Comparison of ENCODE assay signal across 14 mouse cellular contexts in genomic region chr6:93168526-93168925, GRCm38 (mm10).
A peak's percentile ranks its signal among the peaks of the same experiment; 100 is the strongest.
DNase-seq lines count a peak whose midpoint lies in the region; ATAC-seq and TF ChIP-seq lines count a peak whose summit lies in the region.
"Had no signal": no experiment of that assay in that cellular context is flagged by ENCODE, and none has a peak within 500 bp of the region (broad histone marks: within the 10 kb centered on the region; RNA-seq: fewer than 3 reads in every experiment).

No protein-coding gene starts in this region.

- 61% methylated on average over 5 of the region's 5 CpGs for WGBS in intestine, embryonic 15.5 days
- WGBS in intestine, postnatal 0 days = 62% methylated on average over 5 of the region's 5 CpGs

- no peak overlapping the region for H3K4me3 ChIP-seq in intestine, embryonic 15.5 days (replicated peaks)
- H3K4me3 ChIP-seq in intestine, postnatal 0 days (ENCODE audit: low read depth, low read length) = no peak overlapping the region

- H3K4me2 ChIP-seq in intestine, embryonic 15.5 days (replicated peaks) = no peak overlapping the region
- no peak overlapping the region for H3K4me2 ChIP-seq in intestine, postnatal 0 days (replicated peaks; ENCODE audit: low read depth)
- H3K4me2 ChIP-seq: midbrain, embryonic 11.5 days had no signal

- H3K9me3 ChIP-seq in intestine, embryonic 15.5 days = no peaks in the 10 kb centered on the region
- H3K9me3 ChIP-seq in intestine, postnatal 0 days (ENCODE audit: control insufficient read depth) = no peaks in the 10 kb centered on the region

- 0 out of 2 replicates have a peak overlapping the region, but pooled peaks have one; percentile 11 for H3K27ac ChIP-seq in intestine, embryonic 15.5 days
- no peak overlapping the region for H3K27ac ChIP-seq in intestine, postnatal 0 days (ENCODE audit: low read depth, low read length)

- no peak for ATAC-seq in intestine, embryonic 15.5 days
- no peak for ATAC-seq in intestine, postnatal 0 days
- ATAC-seq: forebrain, postnatal 0 days had no signal

- H3K4me1 ChIP-seq in intestine, embryonic 15.5 days (replicated peaks) = peaks cover 12% of the 10 kb centered on the region; the same call in 1 of the 2 replicates
- peaks cover 4% of the 10 kb centered on the region; the same call in 1 of the 2 replicates for H3K4me1 ChIP-seq in intestine, postnatal 0 days (replicated peaks; ENCODE audit: control insufficient read depth, insufficient read depth, low read length)

- TF ChIP-seq CTCF in intestine, postnatal 0 days (IDR thresholded peaks at IDR 0.05; ENCODE audit: low read depth) = no peak

- no peaks in the 10 kb centered on the region for H3K27me3 ChIP-seq in intestine, embryonic 15.5 days (replicated peaks)
- H3K27me3 ChIP-seq in intestine, postnatal 0 days (replicated peaks; ENCODE audit: control insufficient read depth, insufficient read depth, low read length) = no peaks in the 10 kb centered on the region

- no peaks in the 10 kb centered on the region for H3K36me3 ChIP-seq in intestine, embryonic 15.5 days
- no peaks in the 10 kb centered on the region for H3K36me3 ChIP-seq in intestine, postnatal 0 days (ENCODE audit: control insufficient read depth, insufficient read depth)

- no peak overlapping the region for H3K9ac ChIP-seq in intestine, embryonic 15.5 days
- no peak overlapping the region for H3K9ac ChIP-seq in intestine, postnatal 0 days (ENCODE audit: low read depth, low read length)
- H3K9ac ChIP-seq: forebrain, postnatal 0 days had no signal

- peak; percentile 35 to 41 for DNase-seq in right cerebral cortex, postnatal 10 days (ENCODE audit: low spot score in 2 of 2)
- DNase-seq in right cerebral cortex, postnatal 4 days = no peak
- peak; percentile 36 for DNase-seq in gastrocnemius, postnatal 25 days
- peak; percentile 42 for DNase-seq in skeletal muscle tissue, adult 2 months (ENCODE audit: low read depth, low spot score)
- DNase-seq in testis, postnatal 14 days (ENCODE audit: low spot score) = no peak
- no peak for DNase-seq in frontal cortex, postnatal 14 days (ENCODE audit: low spot score in 2 of 2)
- DNase-seq: B cell, adult 2 months; cerebellum, postnatal 10 days; forebrain, postnatal 0 days; spleen, adult 18-20 months; thymus, postnatal 36 days had no signal

Comparison
In these comparisons a context has a peak if more than half of its experiments do, and no peak if none do; other contexts are left out.
1. DNase-seq: peak in right cerebral cortex, postnatal 10 days (2 of 2), gastrocnemius, postnatal 25 days (single experiment) and skeletal muscle tissue, adult 2 months (single experiment); none in right cerebral cortex, postnatal 4 days (single experiment), testis, postnatal 14 days (single experiment) and frontal cortex, postnatal 14 days (0 of 2).